Mouse (Mus musculus) lung, adult 2 months (tissue): ENCODE measurements around the gene Frmpd2. TPM values are rescaled to one million over a fixed set of nuclear protein-coding genes. Genes with fewer than 3 reads are reported as not detected.

Experiments used
- DNase-seq: peaks from one replicate; pipeline ENCODE4 v3.0.0; 2022
- H3K4me1 ChIP-seq: fragments of 200-500 bp; 2 replicates; pipeline ENCODE4 v1.6.1; 2011; ENCODE audit warnings: low read length; ENCODE audit not compliant: control insufficient read depth, insufficient read depth
- H3K4me3 ChIP-seq: fragments of 200-500 bp; replicated peaks from 2 replicates; pipeline ENCODE3; 2011; ENCODE audit warnings: low read depth, mild to moderate bottlenecking, control low read depth, low read length; ENCODE audit errors: extremely low read depth
- CTCF ChIP-seq: fragments of 200-500 bp; IDR thresholded peaks from 2 replicates; pipeline ENCODE4 v1.5.1; 2011; ENCODE audit warnings: mild to moderate bottlenecking, low read length, control low read depth; ENCODE audit not compliant: insufficient read depth
- POLR2A ChIP-seq: fragments of 200-500 bp; IDR thresholded peaks from 2 replicates; pipeline ENCODE4 v1.6.1; 2011; ENCODE audit warnings: low read depth, mild to moderate bottlenecking, control low read depth, low read length, borderline replicate concordance; ENCODE audit errors: extremely low read depth
- WGBS: fragments of 180-500 bp; shearing (Covaris S2); methylation state at CpG from one replicate; pipeline ENCODE4 v1.1.7; 2018; 5-methylcytosine and 5-hydroxymethylcytosine counted together
- polyA plus RNA-seq: library from polyadenylated mRNA; depleted of rRNA; stranded (reverse); fragments of >200 nt; gene quantifications from 2 replicates; pipeline ENCODE4 v1.2.3, GENCODE M21; 2012

Gene Frmpd2
- polyA plus RNA-seq, 1 experiment: 3.1 TPM

DNA sequence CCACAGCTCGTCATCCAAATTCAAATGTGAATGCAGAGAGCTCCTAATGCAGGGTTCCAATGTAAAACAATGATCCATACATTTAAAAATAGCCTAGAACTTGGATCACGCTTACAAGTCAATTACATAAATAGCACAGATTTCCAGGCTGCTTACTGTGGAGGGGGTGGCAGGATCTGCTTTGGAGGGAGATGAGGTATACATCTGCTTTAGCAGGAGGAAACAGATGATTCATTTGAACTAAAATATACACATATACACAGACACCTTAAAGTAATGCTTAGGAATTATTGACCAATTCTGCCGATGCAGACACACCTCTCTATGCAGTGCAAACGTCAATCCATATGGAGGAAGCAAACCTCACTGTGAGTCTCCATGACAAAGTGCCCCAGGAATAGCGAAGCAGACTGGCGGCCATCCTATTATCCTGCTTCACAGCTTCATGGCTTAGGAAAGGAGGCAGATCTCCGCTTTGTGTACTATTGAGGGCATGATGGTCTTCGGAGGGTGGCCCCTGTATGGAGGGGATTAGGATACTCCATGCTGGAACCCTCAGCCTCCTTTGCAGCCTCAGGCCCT is 59.9 kb downstream of the Frmpd2 start:
- H3K4me1 ChIP-seq: no peaks in the 10 kb centered on the region
- WGBS: 72% methylated on average over 8 of the region's 8 CpGs
- H3K4me3 ChIP-seq: no peak overlapping the region
- TF ChIP-seq CTCF (no peak), POLR2A (no peak)
- DNase-seq: no peak

- 82% methylated on average over 5 of the region's 5 CpGs for WGBS
- H3K4me3 ChIP-seq: no peak overlapping the region
- no peak for DNase-seq
- H3K4me1 ChIP-seq: no peaks in the 10 kb centered on the region
- no peak for TF ChIP-seq CTCF
- TF ChIP-seq POLR2A: no peak
Measured at GRCm38 (mm10) chr14:33532792-33533191, 61.3 kb downstream of the Frmpd2 start.

GRCm38 (mm10) chr14:33533516-33533915 is 62.0 kb downstream of the Frmpd2 start:
- TF ChIP-seq POLR2A (no peak), CTCF (0 out of 2 replicates have a peak, but pooled peaks have one; percentile 1)
- no peak for DNase-seq
- no peak overlapping the region for H3K4me3 ChIP-seq
- H3K4me1 ChIP-seq: no peaks in the 10 kb centered on the region
- 21% methylated on average over 1 of the region's 1 CpGs for WGBS

DNA sequence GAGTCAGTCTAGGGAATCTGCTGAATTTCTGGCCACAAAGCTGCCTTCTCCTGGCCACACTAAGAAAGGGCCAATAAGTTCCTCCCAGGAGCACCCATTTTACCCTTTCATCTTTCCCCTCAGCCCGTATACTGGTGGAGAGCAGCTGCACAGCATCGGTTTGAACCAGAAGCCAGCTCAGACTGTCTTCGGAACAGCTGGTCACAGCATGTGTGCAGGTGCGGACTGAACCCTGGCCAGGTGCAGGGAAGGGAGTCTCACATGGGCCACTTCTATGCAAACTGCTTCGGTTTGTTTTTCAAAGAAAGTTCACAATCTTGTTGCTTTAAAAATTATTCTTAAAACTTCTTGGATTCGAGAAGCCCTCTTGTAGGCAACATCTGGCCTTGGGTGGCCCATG is 63.8 kb downstream of the Frmpd2 start:
- Histone ChIP-seq H3K4me3 (no peak overlapping the region), H3K4me1 (no peaks in the 10 kb centered on the region)
- no peak for TF ChIP-seq CTCF
- TF ChIP-seq POLR2A: no peak
- no peak for DNase-seq
- WGBS: 73% methylated on average over 6 of the region's 6 CpGs

- TF ChIP-seq CTCF (no peak), POLR2A (no peak)
- 82% methylated on average over 7 of the region's 7 CpGs for WGBS
- DNase-seq: no peak
Measured at GRCm38 (mm10) chr14:33539559-33540167, 68.2 kb downstream of the Frmpd2 start.

DNA sequence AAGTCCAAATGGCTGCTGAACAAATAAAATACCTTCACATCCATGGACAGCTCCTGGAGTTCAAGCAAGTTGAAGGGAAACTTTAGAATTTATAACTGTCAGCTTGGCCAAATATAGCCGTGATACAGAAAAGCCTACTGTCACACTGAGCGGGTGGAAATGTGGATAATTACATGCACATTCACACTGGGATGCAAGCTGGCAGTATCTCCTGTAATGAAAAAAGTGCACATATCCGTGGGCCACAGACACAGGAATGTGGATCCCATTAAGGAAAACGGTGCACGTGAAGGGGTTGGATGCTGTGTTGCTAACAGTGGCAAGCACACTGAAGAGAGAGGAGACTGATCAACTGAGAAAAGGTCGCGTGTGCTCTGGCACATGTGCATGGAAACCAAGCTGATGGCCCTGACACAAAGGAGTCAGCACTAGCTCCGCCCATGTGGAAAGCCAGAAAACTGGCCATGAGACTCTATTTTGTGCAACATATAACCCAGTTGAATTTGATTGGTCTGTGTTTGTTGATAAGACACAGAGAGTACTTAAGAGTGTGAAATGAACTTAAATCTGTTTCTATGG is 74.2 kb downstream of the Frmpd2 start:
- 74% methylated on average over 8 of the region's 8 CpGs for WGBS
- H3K4me3 ChIP-seq: no peak overlapping the region
- no peak for TF ChIP-seq POLR2A
- no peak for TF ChIP-seq CTCF
- no peak for DNase-seq
- no peaks in the 10 kb centered on the region for H3K4me1 ChIP-seq

More at GRCm38 (mm10) chr14:33539559-33540167, 68.2 kb downstream of the Frmpd2 start:
- no peak overlapping the region for H3K4me3 ChIP-seq
- no peaks in the 10 kb centered on the region for H3K4me1 ChIP-seq

GRCm38 (mm10) chr14:33548650-33549049 is 77.2 kb downstream of the Frmpd2 start:
- Histone ChIP-seq H3K4me1 (no peaks in the 10 kb centered on the region), H3K4me3 (no peak overlapping the region)
- WGBS: 49% methylated on average over 3 of the region's 3 CpGs
- DNase-seq: no peak
- TF ChIP-seq CTCF: no peak
- no peak for TF ChIP-seq POLR2A

DNA sequence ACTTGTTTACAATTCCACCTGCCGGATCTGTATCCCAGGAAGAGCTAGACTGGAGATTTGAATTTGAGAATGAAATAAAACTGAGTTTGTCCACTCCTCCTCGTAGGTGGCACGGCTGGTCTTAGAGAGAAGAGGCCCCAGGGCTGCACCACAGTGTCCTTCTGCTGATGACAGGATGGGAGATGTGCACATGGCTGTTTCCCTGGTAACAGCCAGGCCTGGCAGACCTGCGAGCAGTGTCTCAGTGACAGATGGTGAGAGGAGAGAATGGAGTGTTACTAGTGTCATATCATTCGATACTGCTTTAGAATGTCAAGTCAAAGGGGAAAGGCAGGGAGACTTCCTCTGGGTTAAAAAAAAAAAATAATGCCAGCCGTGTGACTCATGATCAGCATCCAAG is 78.4 kb downstream of the Frmpd2 start:
- 57% methylated on average over 6 of the region's 6 CpGs for WGBS
- no peak for DNase-seq
- no peak overlapping the region for H3K4me3 ChIP-seq
- no peak for TF ChIP-seq CTCF
- no peak for TF ChIP-seq POLR2A
- H3K4me1 ChIP-seq: no peaks in the 10 kb centered on the region

DNA sequence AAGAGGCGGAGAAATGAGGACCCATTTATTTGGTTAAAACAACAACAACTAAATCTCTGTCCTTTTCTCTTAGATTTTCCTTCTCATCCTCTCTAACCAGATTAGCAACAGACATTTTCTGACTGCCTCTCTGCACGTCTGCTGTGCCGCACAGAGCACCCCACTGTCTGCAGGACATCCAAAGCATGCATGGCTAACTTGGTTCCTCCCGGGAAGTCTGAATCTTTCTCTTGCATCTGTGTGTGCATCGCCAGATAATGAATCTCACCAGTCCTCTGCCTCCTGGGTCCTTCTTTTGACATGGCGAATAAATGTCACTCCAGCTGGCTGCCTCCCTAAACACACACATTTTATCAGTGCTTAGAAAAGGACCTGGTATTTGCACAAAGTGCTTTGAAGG is 99.2 kb downstream of the Frmpd2 start:
- no peak overlapping the region for H3K4me3 ChIP-seq
- TF ChIP-seq POLR2A (no peak), CTCF (no peak)
- DNase-seq: no peak
- 54% methylated on average over 6 of the region's 6 CpGs for WGBS
- no peaks in the 10 kb centered on the region for H3K4me1 ChIP-seq

DNA sequence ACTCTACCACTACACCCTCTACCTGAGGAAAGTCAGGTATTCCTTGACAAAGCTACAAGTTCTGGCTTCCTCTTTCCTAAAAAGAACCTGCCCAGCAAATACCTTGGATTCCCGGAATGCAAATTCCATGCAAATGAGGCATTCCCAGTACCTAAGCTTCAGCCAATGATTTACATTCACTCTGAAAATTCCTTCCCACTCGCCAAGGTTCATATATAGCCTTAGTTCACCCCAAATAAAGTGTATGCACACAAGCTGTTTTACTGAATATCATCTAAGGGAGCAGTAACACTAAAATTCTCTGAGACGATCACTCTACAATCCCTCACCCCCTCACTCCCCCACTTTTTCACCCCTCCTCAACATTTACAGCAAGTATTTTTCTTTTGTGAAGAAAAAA is 102.1 kb downstream of the Frmpd2 start:
- no peak for DNase-seq
- 74% methylated on average over 3 of the region's 3 CpGs for WGBS
- TF ChIP-seq POLR2A: no peak
- no peak for TF ChIP-seq CTCF
- Histone ChIP-seq H3K4me3 (no peak overlapping the region), H3K4me1 (no peaks in the 10 kb centered on the region)

DNA sequence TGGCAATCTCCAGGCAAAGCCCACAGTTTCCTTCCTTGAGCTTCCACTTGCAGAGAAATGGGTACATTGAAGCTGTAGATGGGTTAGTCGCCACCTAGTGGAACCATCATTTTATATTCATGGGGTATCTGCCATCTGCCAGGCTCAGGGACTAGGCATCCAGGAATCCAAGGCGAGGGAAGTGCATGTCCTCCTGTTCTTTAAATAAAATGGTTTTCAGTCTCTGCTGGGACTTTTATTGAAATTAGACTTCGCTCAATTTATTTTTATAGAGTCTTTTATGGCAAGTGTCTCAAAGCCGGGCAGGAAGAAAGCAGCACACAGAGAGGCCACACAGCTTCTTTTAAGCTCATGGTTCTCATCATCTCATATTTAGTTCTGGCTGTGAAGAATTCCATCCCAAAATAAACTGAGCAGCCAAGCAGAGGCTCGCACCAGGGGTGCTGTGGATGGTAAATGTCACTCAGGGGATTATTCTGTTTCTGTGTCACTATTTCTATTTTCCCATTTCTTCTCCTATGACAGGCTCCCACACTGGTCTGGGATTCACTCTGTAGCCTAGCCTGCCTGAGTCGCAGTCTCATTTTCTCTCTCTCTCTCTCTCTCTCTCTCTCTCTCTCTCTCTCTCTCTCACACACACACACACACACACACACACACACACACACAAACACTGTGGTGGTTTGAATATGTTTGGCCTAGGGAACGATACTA is 108.4 kb downstream of the Frmpd2 start:
- Histone ChIP-seq H3K4me1 (no peaks in the 10 kb centered on the region), H3K4me3 (no peak overlapping the region)
- TF ChIP-seq CTCF: no peak
- no peak for TF ChIP-seq POLR2A
- WGBS: 68% methylated on average over 7 of the region's 7 CpGs
- DNase-seq: no peak
